Mouse (Mus musculus) liver, embryonic 14.5 days (tissue): ENCODE measurements around the gene Kcnv2. TPM values are rescaled to one million over a fixed set of nuclear protein-coding genes. Genes with fewer than 3 reads are reported as not detected.

Experiments
- ATAC-seq: fragments of 200-750 bp; cut with Nextera tagmentation; 2 replicates; pipeline ENCODE4 v1.8.0; 2017; ENCODE audit warnings: moderate number of reproducible peaks, mild to moderate bottlenecking, moderate library complexity; ENCODE audit not compliant: insufficient read depth
- DNase-seq, 3 experiments: peaks; one replicate each; pipeline ENCODE4 v3.0.0-alpha.2; 2012 to 2013; ENCODE audit warnings: low read depth in 3 of 3, low spot score in 3 of 3
- H3K27ac ChIP-seq: fragments of 300-500 bp; sonication (generic); 2 replicates; pipeline ENCODE4 v1.5.1; 2014; ENCODE audit warnings: moderate library complexity, mild to moderate bottlenecking, control low read depth, inconsistent platforms
- H3K27me3 ChIP-seq: fragments of 300-500 bp; sonication (generic); 2 replicates; pipeline ENCODE4 v1.6.1; 2014; ENCODE audit warnings: mild to moderate bottlenecking, low read length, moderate library complexity; ENCODE audit not compliant: control insufficient read depth, insufficient read depth
- H3K36me3 ChIP-seq: fragments of 300-500 bp; sonication (generic); replicated peaks from 2 replicates; pipeline ENCODE4 v1.6.1; 2014; ENCODE audit warnings: low read depth; ENCODE audit not compliant: control insufficient read depth, insufficient read depth
- H3K4me1 ChIP-seq, 2 experiments: fragments of 200-500 bp in 1 of 2; fragments of 300-500 bp in 1 of 2; sonication (generic) in 1 of 2; replicated peaks; 2 replicates each; pipeline ENCODE4 v1.6.1; 2012 to 2014; ENCODE audit warnings: antibody characterized with exemption in 1 of 2, inconsistent platforms in 1 of 2, low read length in 1 of 2; ENCODE audit not compliant: control insufficient read depth in 2 of 2, insufficient read depth in 2 of 2
- H3K4me2 ChIP-seq: fragments of 300-500 bp; sonication (generic); 2 replicates; pipeline ENCODE4 v1.6.1; 2014; ENCODE audit warnings: low read depth, mild to moderate bottlenecking, control low read depth, moderate library complexity
- H3K4me3 ChIP-seq, 2 experiments: fragments of 200-500 bp in 1 of 2; fragments of 300-500 bp in 1 of 2; sonication (generic) in 1 of 2; 2 replicates each; pipeline ENCODE4 v1.5.1; 2012 to 2014; ENCODE audit warnings: low read depth in 2 of 2, low read length in 2 of 2, mild to moderate bottlenecking in 2 of 2, control low read depth in 1 of 2, inconsistent platforms in 1 of 2, moderate library complexity in 1 of 2; ENCODE audit not compliant: insufficient read depth in 1 of 2
- H3K9ac ChIP-seq: fragments of 300-500 bp; sonication (generic); replicated peaks from 2 replicates; pipeline ENCODE4 v1.6.1; 2014; ENCODE audit warnings: mild to moderate bottlenecking, control low read depth, moderate library complexity
- H3K9me3 ChIP-seq: fragments of 300-500 bp; sonication (generic); 2 replicates; pipeline ENCODE4 v1.6.1; 2016; ENCODE audit warnings: low read length, mixed read lengths; ENCODE audit not compliant: control insufficient read depth
- CTCF ChIP-seq: IDR thresholded peaks from 2 replicates; pipeline ENCODE4 v1.5.1; 2016; ENCODE audit warnings: antibody characterized with exemption, low read depth, control low read depth
- EP300 ChIP-seq: IDR thresholded peaks from 2 replicates; pipeline ENCODE4 v1.6.1; 2016; ENCODE audit warnings: antibody characterized with exemption, low read depth
- WGBS: fragments of 180-500 bp; shearing (Covaris S2); extraction: QIAGEN DNeasy Blood & Tissue Kit; methylation state at CpG from one replicate; pipeline ENCODE4 v1.1.7; 2014; ENCODE audit not compliant: insufficient replicate concordance; 5-methylcytosine and 5-hydroxymethylcytosine counted together
- polyA plus RNA-seq, 2 experiments: library from polyadenylated mRNA; depleted of rRNA in 1 of 2; stranded (reverse) in 1 of 2; unstranded in 1 of 2; fragments of >200 nt; fragmentation: Nextera tagmentation in 1 of 2; extraction: Ambion mirVana in 1 of 2; gene quantifications; 2 replicates each; pipeline versions ENCODE4 v1.2.1 to v1.2.3; 2012 to 2014

The Kcnv2 gene
- polyA plus RNA-seq, 2 experiments: not detected

- DNase-seq (no peak), ATAC-seq (no peak)
- Histone ChIP-seq H3K9ac (no peak overlapping the region), H3K9me3 (no peaks in the 10 kb centered on the region), H3K4me1 (no peaks in the 10 kb centered on the region), H3K36me3 (no peaks in the 10 kb centered on the region), H3K4me3 (no peak overlapping the region), H3K4me2 (peak overlapping the region; percentile 4; the same call in 1 of the 2 replicates), H3K27ac (no peak overlapping the region), H3K27me3 (no peaks in the 10 kb centered on the region)
- no peak for TF ChIP-seq CTCF
- no peak for TF ChIP-seq EP300
- 56% methylated on average over 4 of the region's 4 CpGs for WGBS
Observed at GRCm38 (mm10) chr19:27363891-27364290, 41.5 kb downstream of the Kcnv2 start.

GRCm38 (mm10) chr19:27364521-27364931 lies 42.1 kb downstream of the Kcnv2 start:
- Histone ChIP-seq H3K4me3 (peak overlapping the region in 1 of 2 experiments; percentile 21; a peak in 1 of 4 replicates), H3K27ac (no peak overlapping the region)
- WGBS: 34% methylated on average over 8 of the region's 8 CpGs

GRCm38 (mm10) chr19:27366113-27366746 lies 43.8 kb downstream of the Kcnv2 start:
- Histone ChIP-seq H3K4me1 (no peaks in the 10 kb centered on the region), H3K9me3 (no peaks in the 10 kb centered on the region), H3K4me2 (no peak overlapping the region), H3K27ac (no peak overlapping the region), H3K27me3 (no peaks in the 10 kb centered on the region), H3K4me3 (no peak overlapping the region), H3K36me3 (no peaks in the 10 kb centered on the region), H3K9ac (no peak overlapping the region)
- TF ChIP-seq CTCF (no peak), EP300 (no peak)
- ATAC-seq (no peak), DNase-seq (no peak)
- 58% methylated on average over 10 of the region's 10 CpGs for WGBS

More at GRCm38 (mm10) chr19:27364521-27364931, 42.1 kb downstream of the Kcnv2 start:
- no peak for TF ChIP-seq CTCF
- TF ChIP-seq EP300: no peak
- no peaks in the 10 kb centered on the region for H3K4me1 ChIP-seq
- no peaks in the 10 kb centered on the region for H3K27me3 ChIP-seq
- ATAC-seq (0 out of 2 replicates have a peak, but pooled peaks have one; percentile 28), DNase-seq (peak in 1 of 3 experiments; percentile 4)
- peak overlapping the region; percentile 4; the same call in 1 of the 2 replicates for H3K4me2 ChIP-seq
- no peak overlapping the region for H3K9ac ChIP-seq
- H3K36me3 ChIP-seq: no peaks in the 10 kb centered on the region
- no peaks in the 10 kb centered on the region for H3K9me3 ChIP-seq

- Histone ChIP-seq H3K4me3 (no peak overlapping the region), H3K4me1 (no peaks in the 10 kb centered on the region), H3K9ac (no peak overlapping the region), H3K9me3 (no peaks in the 10 kb centered on the region), H3K4me2 (no peak overlapping the region), H3K36me3 (no peaks in the 10 kb centered on the region), H3K27me3 (no peaks in the 10 kb centered on the region), H3K27ac (no peak overlapping the region)
- WGBS: 54% methylated on average over 3 of the region's 3 CpGs
- ATAC-seq (no peak), DNase-seq (no peak)
- TF ChIP-seq CTCF: no peak
- no peak for TF ChIP-seq EP300
Observed at GRCm38 (mm10) chr19:27369461-27370135, 47.2 kb downstream of the Kcnv2 start.

- Histone ChIP-seq H3K9me3 (no peaks in the 10 kb centered on the region), H3K4me3 (no peak overlapping the region), H3K27me3 (no peaks in the 10 kb centered on the region), H3K9ac (no peak overlapping the region), H3K27ac (no peak overlapping the region), H3K4me1 (no peaks in the 10 kb centered on the region), H3K36me3 (no peaks in the 10 kb centered on the region), H3K4me2 (no peak overlapping the region)
- DNase-seq (no peak), ATAC-seq (no peak)
- WGBS: 51% methylated on average over 2 of the region's 2 CpGs
- TF ChIP-seq EP300 (no peak), CTCF (no peak)
Observed at GRCm38 (mm10) chr19:27370174-27370573, 47.8 kb downstream of the Kcnv2 start.
